Mouse (Mus musculus) MEL (cell line): ENCODE measurements around the gene Slc5a1. TPM values are rescaled to one million over a fixed set of nuclear protein-coding genes. Genes with fewer than 3 reads are reported as not detected.

Experiments used
- DNase-seq: peaks from one replicate; pipeline ENCODE4 v3.0.0; 2011; ENCODE audit warnings: low read depth, low spot score
- H3K27ac ChIP-seq: 2 replicates; pipeline ENCODE4 v1.5.1; 2012; ENCODE audit warnings: low read depth, mild to moderate bottlenecking, control low read depth, low read length, moderate library complexity; ENCODE audit not compliant: control insufficient read depth
- H3K27me3 ChIP-seq, 2 experiments: fragments of 150-350 bp in 1 of 2; sonication (generic) in 1 of 2; 2 replicates each; pipeline ENCODE4 v1.6.1; 2012; ENCODE audit warnings: low read length in 2 of 2, mild to moderate bottlenecking in 2 of 2, improper control_type of control experiment in 1 of 2, moderate library complexity in 1 of 2; ENCODE audit not compliant: insufficient read depth in 2 of 2, control insufficient read depth in 1 of 2
- H3K36me3 ChIP-seq, 2 experiments: 2 replicates each; pipeline ENCODE4 v1.6.1; 2012 to 2014; ENCODE audit warnings: low read length in 2 of 2, improper control_type of control experiment in 1 of 2, inconsistent platforms in 1 of 2, mild to moderate bottlenecking in 1 of 2; ENCODE audit not compliant: insufficient read depth in 2 of 2, control insufficient read depth in 1 of 2
- H3K4me1 ChIP-seq, 2 experiments: fragments of 150-350 bp in 1 of 2; sonication (generic) in 1 of 2; 2 replicates each; pipeline ENCODE4 v1.6.1; 2012; ENCODE audit warnings: low read length in 2 of 2, improper control_type of control experiment in 1 of 2, mild to moderate bottlenecking in 1 of 2; ENCODE audit not compliant: insufficient read depth in 2 of 2, control insufficient read depth in 1 of 2
- H3K4me3 ChIP-seq, 2 experiments: fragments of 150-350 bp in 1 of 2; sonication (generic) in 1 of 2; 2 replicates each; pipeline ENCODE4 v1.5.1; 2012; ENCODE audit warnings: low read depth in 2 of 2, low read length in 2 of 2, mild to moderate bottlenecking in 2 of 2, moderate library complexity in 2 of 2, control low read depth in 1 of 2, improper control_type of control experiment in 1 of 2; ENCODE audit not compliant: control insufficient read depth in 1 of 2, insufficient read depth in 1 of 2
- H3K79me2 ChIP-seq: 2 replicates; pipeline ENCODE4 v1.6.1; 2012; ENCODE audit warnings: mild to moderate bottlenecking, low read length, moderate library complexity; ENCODE audit not compliant: control insufficient read depth, poor library complexity, insufficient read depth
- H3K9ac ChIP-seq: 2 replicates; pipeline ENCODE4 v1.6.1; 2012; ENCODE audit warnings: low read depth, mild to moderate bottlenecking, control low read depth, low read length, moderate library complexity; ENCODE audit not compliant: control insufficient read depth, poor library complexity, severe bottlenecking
- H3K9me3 ChIP-seq: fragments of 150-350 bp; sonication (generic); replicated peaks from 2 replicates; pipeline ENCODE4 v1.6.1; 2012; ENCODE audit warnings: mild to moderate bottlenecking, low read length, improper control_type of control experiment, moderate library complexity; ENCODE audit not compliant: insufficient read depth
- BHLHE40 ChIP-seq: IDR thresholded peaks from 2 replicates; pipeline ENCODE4 v1.6.1; 2012; ENCODE audit warnings: low read depth, mild to moderate bottlenecking, inconsistent platforms, low read length, improper control_type of control experiment, borderline replicate concordance
- CHD1 ChIP-seq: IDR thresholded peaks from 2 replicates; pipeline ENCODE4 v1.6.1; 2012; ENCODE audit warnings: low read depth, mild to moderate bottlenecking, inconsistent platforms, low read length, improper control_type of control experiment
- E2F4 ChIP-seq: IDR thresholded peaks from 2 replicates; pipeline ENCODE4 v1.6.1; 2011; ENCODE audit warnings: low read depth, low read length, improper control_type of control experiment, borderline replicate concordance
- EP300 ChIP-seq, 2 experiments: IDR thresholded peaks; 2 replicates each; pipeline ENCODE4 v1.6.1; 2011; ENCODE audit warnings: improper control_type of control experiment in 2 of 2, low read length in 2 of 2, low read depth in 1 of 2, mild to moderate bottlenecking in 1 of 2
- GATA1 ChIP-seq: IDR thresholded peaks from 2 replicates; pipeline ENCODE4 v1.6.1; 2011; ENCODE audit warnings: low read depth, low read length, improper control_type of control experiment
- JUND ChIP-seq: IDR thresholded peaks from 2 replicates; pipeline ENCODE4 v1.6.1; 2011; ENCODE audit warnings: low read depth, mild to moderate bottlenecking, improper control_type of control experiment, low read length
- KAT2A ChIP-seq: conservative IDR thresholded peaks from 2 replicates; pipeline ENCODE4 v1.6.1; 2012; ENCODE audit warnings: low read depth, low read length, improper control_type of control experiment, inconsistent platforms
- MAX ChIP-seq: IDR thresholded peaks from 2 replicates; pipeline ENCODE4 v1.6.1; 2011; ENCODE audit warnings: low read length, improper control_type of control experiment
- MYB ChIP-seq: IDR thresholded peaks from 2 replicates; pipeline ENCODE4 v1.6.1; 2011; ENCODE audit warnings: mild to moderate bottlenecking, low read depth, low read length, improper control_type of control experiment
- MYC ChIP-seq: IDR thresholded peaks from 2 replicates; pipeline ENCODE4 v1.6.1; 2011; ENCODE audit warnings: low read depth, mild to moderate bottlenecking, low read length, improper control_type of control experiment, moderate library complexity
- NRF1 ChIP-seq: IDR thresholded peaks from 2 replicates; pipeline ENCODE4 v1.6.1; 2014; ENCODE audit warnings: low read depth, mild to moderate bottlenecking, inconsistent platforms, low read length, improper control_type of control experiment, moderate library complexity; ENCODE audit not compliant: poor library complexity, insufficient read depth, severe bottlenecking
- POLR2A ChIP-seq, 2 experiments: IDR thresholded peaks; 2 replicates each; pipeline ENCODE4 v1.6.1; 2011 to 2012; ENCODE audit warnings: low read length in 2 of 2, mild to moderate bottlenecking in 2 of 2, control low read depth in 1 of 2, improper control_type of control experiment in 1 of 2, low read depth in 1 of 2, moderate library complexity in 1 of 2; ENCODE audit not compliant: control insufficient read depth in 1 of 2, insufficient read depth in 1 of 2, poor library complexity in 1 of 2
- POLR2AphosphoS2 ChIP-seq: IDR thresholded peaks from 2 replicates; pipeline ENCODE4 v1.6.1; 2011; ENCODE audit warnings: low read length, improper control_type of control experiment
- POLR2AphosphoS5 ChIP-seq: IDR thresholded peaks from 2 replicates; pipeline ENCODE4 v1.6.1; 2012; ENCODE audit warnings: low read depth, borderline replicate concordance, mild to moderate bottlenecking, inconsistent platforms, low read length, moderate library complexity, mixed read lengths
- RAD21 ChIP-seq: IDR thresholded peaks from 2 replicates; pipeline ENCODE4 v1.6.1; 2011; ENCODE audit warnings: mild to moderate bottlenecking, low read depth, low read length, improper control_type of control experiment
- SIN3A ChIP-seq: IDR thresholded peaks from 2 replicates; pipeline ENCODE4 v1.6.1; 2012; ENCODE audit warnings: low read length, improper control_type of control experiment, inconsistent platforms
- TAL1 ChIP-seq: IDR thresholded peaks from 2 replicates; pipeline ENCODE4 v1.6.1; 2012; ENCODE audit warnings: mild to moderate bottlenecking, inconsistent platforms, low read length, moderate library complexity, mixed read lengths
- TCF12 ChIP-seq: IDR thresholded peaks from 2 replicates; pipeline ENCODE4 v1.6.1; 2014; ENCODE audit warnings: low read depth, mild to moderate bottlenecking, inconsistent platforms, low read length, improper control_type of control experiment, moderate library complexity
- ZKSCAN1 ChIP-seq: IDR thresholded peaks from 2 replicates; pipeline ENCODE4 v1.6.1; 2012; ENCODE audit warnings: low read depth, mild to moderate bottlenecking, inconsistent platforms, low read length, improper control_type of control experiment, moderate library complexity
- ZMIZ1 ChIP-seq: IDR thresholded peaks from 2 replicates; pipeline ENCODE4 v1.6.1; 2012; ENCODE audit warnings: low read depth, mild to moderate bottlenecking, inconsistent platforms, low read length, improper control_type of control experiment, moderate library complexity
- ZNF384 ChIP-seq: IDR thresholded peaks from 2 replicates; pipeline ENCODE4 v1.6.1; 2012; ENCODE audit warnings: low read depth, mild to moderate bottlenecking, inconsistent platforms, low read length, improper control_type of control experiment
- polyA plus RNA-seq, 2 experiments: library from polyadenylated mRNA; stranded (reverse) in 1 of 2; unstranded in 1 of 2; fragments of >175 nt in 1 of 2; fragments of >200 nt in 1 of 2; gene quantifications; 2 replicates each; pipeline versions ENCODE4 v1.2.1 to v1.2.4; 2012; ENCODE audit warnings: low replicate concordance in 2 of 2, low read depth in 1 of 2; ENCODE audit not compliant: insufficient read length in 2 of 2, insufficient read depth in 1 of 2, missing spikeins in 1 of 2
- total RNA-seq: library from RNA; depleted of rRNA; stranded (reverse); fragments of 300-350 nt; gene quantifications from 2 replicates; pipeline ENCODE4 v1.2.3, GENCODE M21; 2012

Slc5a1 gene
- total and polyA plus RNA-seq, 3 experiments: not detected

DNA sequence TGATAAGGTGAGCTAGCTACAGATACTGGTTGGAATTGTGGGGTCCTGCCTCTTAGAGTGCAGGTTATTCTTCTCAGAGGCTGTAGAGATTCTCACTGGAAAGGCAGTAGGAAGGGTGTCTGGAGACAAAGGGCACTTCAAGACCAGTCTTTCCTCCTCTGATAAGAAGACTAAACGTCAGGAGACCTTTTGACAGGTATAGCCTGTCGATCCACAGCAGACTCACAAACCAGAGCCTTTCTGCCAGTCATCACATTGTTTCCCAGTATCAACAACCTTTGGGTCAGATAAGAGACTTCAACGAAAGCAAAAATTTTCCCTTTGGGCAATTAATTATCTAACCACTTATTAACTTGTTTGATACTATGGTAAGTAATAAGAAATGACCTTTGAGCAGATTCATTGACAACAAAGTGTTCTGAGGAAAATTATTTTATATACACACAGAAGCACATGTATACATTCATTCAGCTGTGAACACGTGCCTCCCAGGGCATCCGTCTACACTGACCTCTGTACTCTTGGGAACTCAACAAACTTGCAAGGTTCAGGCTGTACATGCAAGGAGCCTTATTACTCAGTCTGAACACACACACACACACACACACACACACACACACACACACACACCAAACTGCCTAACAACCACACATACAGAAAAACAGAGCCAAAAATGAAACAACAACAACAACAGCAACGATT is 27.4 kb upstream of the Slc5a1 start:
- no peaks in the 10 kb centered on the region for H3K9me3 ChIP-seq
- H3K27me3 ChIP-seq: peaks cover 4 to 6% of the 10 kb centered on the region in 2 experiments
- no peak for TF ChIP-seq POLR2A (IDR thresholded peaks at IDR 0.05; ENCODE audit: control insufficient read depth in 1 of 2, insufficient read depth in 1 of 2, low read depth in 1 of 2, low read length in 2 of 2, poor library complexity in 1 of 2)
- TF ChIP-seq POLR2AphosphoS5: no peak
- TF ChIP-seq E2F4: no peak
- no peak for TF ChIP-seq RAD21
- no peak for TF ChIP-seq KAT2A
- no peak for TF ChIP-seq JUND

DNA sequence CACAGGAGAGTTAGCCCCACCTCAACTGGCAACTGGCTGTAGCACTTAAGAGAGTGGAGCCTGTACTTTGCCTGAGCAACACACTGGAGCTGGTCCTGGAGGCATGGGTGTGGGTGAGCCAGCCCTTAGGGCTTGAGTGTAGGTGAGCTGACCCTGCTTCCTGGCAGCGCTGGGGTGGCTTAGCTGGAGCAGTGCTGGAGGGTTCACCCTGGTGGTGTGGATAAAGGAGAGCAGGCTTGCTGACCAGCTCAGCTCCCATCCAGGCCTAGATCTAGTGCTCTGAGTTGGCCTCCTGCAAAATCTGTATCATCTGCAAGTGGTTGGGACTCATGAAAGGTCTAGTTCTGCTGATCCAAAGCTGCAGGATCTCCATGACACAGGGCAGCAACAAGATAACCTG is 21.1 kb upstream of the Slc5a1 start:
- DNase-seq: no peak
- no peak overlapping the region for H3K4me3 ChIP-seq
- H3K4me1 ChIP-seq: no peaks in the 10 kb centered on the region
- no peaks in the 10 kb centered on the region for H3K9me3 ChIP-seq
- H3K27ac ChIP-seq: no peak overlapping the region
- no peaks in the 10 kb centered on the region for H3K36me3 ChIP-seq
- H3K9ac ChIP-seq: no peak overlapping the region
- no peaks in the 10 kb centered on the region; a peak in 3 of 4 replicates for H3K27me3 ChIP-seq
- TF ChIP-seq ZMIZ1 (no peak), JUND (no peak), ZNF384 (no peak), NRF1 (no peak), POLR2A (IDR thresholded peaks at IDR 0.05; ENCODE audit: control insufficient read depth in 1 of 2, insufficient read depth in 1 of 2, low read depth in 1 of 2, low read length in 2 of 2, poor library complexity in 1 of 2) (no peak), ZKSCAN1 (no peak), POLR2AphosphoS2 (no peak), GATA1 (no peak), CHD1 (no peak), SIN3A (no peak), TCF12 (no peak), MYB (no peak), E2F4 (no peak), MYC (no peak), EP300 (IDR thresholded peaks at IDR 0.05; ENCODE audit: low read depth in 1 of 2, low read length in 2 of 2) (no peak), TAL1 (no peak), BHLHE40 (no peak), RAD21 (no peak), MAX (no peak)
- TF ChIP-seq, all 39 proteins: peak for 0
- no peaks in the 10 kb centered on the region for H3K79me2 ChIP-seq

More for the DNA sequence above, 27.4 kb upstream of the Slc5a1 start:
- Histone ChIP-seq H3K36me3 (no peaks in the 10 kb centered on the region), H3K27ac (no peak overlapping the region), H3K9ac (no peak overlapping the region), H3K79me2 (no peaks in the 10 kb centered on the region), H3K4me1 (no peaks in the 10 kb centered on the region), H3K4me3 (no peak overlapping the region)
- DNase-seq: no peak
